Mouse (Mus musculus) kidney, embryonic 14.5 days (tissue): Measurements from ENCODE around the gene 1700037H04Rik. TPM values are rescaled to one million over a fixed set of nuclear protein-coding genes. Genes with fewer than 3 reads are reported as not detected.

Experiments used
- ATAC-seq: fragments of 200-750 bp; cut with Nextera tagmentation; 2 replicates; pipeline ENCODE4 v1.8.0; 2017; ENCODE audit warnings: moderate number of reproducible peaks, mild to moderate bottlenecking, moderate TSS enrichment, moderate library complexity; ENCODE audit not compliant: low FRiP score, low TSS enrichment
- H3K27ac ChIP-seq: fragments of 300-500 bp; sonication (generic); 2 replicates; pipeline ENCODE4 v1.5.1; 2014; ENCODE audit warnings: low read depth, mild to moderate bottlenecking, low read length, moderate library complexity, mixed read lengths
- H3K27me3 ChIP-seq: fragments of 300-500 bp; sonication (generic); 2 replicates; pipeline ENCODE4 v1.6.1; 2014; ENCODE audit warnings: mild to moderate bottlenecking, low read length; ENCODE audit not compliant: control insufficient read depth, insufficient read depth
- H3K36me3 ChIP-seq: fragments of 300-500 bp; sonication (generic); 2 replicates; pipeline ENCODE4 v1.6.1; 2014; ENCODE audit warnings: low read length, mixed read lengths; ENCODE audit not compliant: control insufficient read depth, insufficient read depth
- H3K4me1 ChIP-seq: fragments of 300-500 bp; sonication (generic); 2 replicates; pipeline ENCODE4 v1.6.1; 2014; ENCODE audit warnings: low read length, mixed read lengths; ENCODE audit not compliant: control insufficient read depth, insufficient read depth
- H3K4me2 ChIP-seq: fragments of 300-500 bp; sonication (generic); replicated peaks from 2 replicates; pipeline ENCODE4 v1.6.1; 2014; ENCODE audit warnings: low read depth, mild to moderate bottlenecking, low read length
- H3K4me3 ChIP-seq: fragments of 300-500 bp; sonication (generic); 2 replicates; pipeline ENCODE4 v1.5.1; 2014; ENCODE audit warnings: mild to moderate bottlenecking, low read length
- H3K9ac ChIP-seq: fragments of 300-500 bp; sonication (generic); 2 replicates; pipeline ENCODE4 v1.6.1; 2014; ENCODE audit warnings: low read depth, mild to moderate bottlenecking, low read length, moderate library complexity
- H3K9me3 ChIP-seq: fragments of 300-500 bp; sonication (generic); 2 replicates; pipeline ENCODE4 v1.6.1; 2016; ENCODE audit warnings: low read length; ENCODE audit not compliant: control insufficient read depth
- WGBS: fragments of 180-500 bp; shearing (Covaris S2); extraction: QIAGEN DNeasy Blood & Tissue Kit; methylation state at CpG from one replicate; pipeline ENCODE4 v1.1.7; 2014; 5-methylcytosine and 5-hydroxymethylcytosine counted together
- polyA plus RNA-seq: library from polyadenylated mRNA; unstranded; fragments of >200 nt; fragmentation: Nextera tagmentation; extraction: Ambion mirVana; gene quantifications from 2 replicates; pipeline ENCODE4 v1.2.1, GENCODE M21; 2014

1700037H04Rik gene
- polyA plus RNA-seq, 1 experiment from 2014 or later, result 101 TPM

- peak overlapping the region; percentile 68 for H3K9ac ChIP-seq
Measured at GRCm38 (mm10) chr2:131186343-131186742, 26.5 kb upstream of the 1700037H04Rik start.

GRCm38 (mm10) chr2:131179990-131180587, 20.2 kb upstream of the 1700037H04Rik start, which contains the start of gene Cenpb:
Cenpb (minus strand) TSS chr2:131180067.
- Histone ChIP-seq H3K27ac (peak within 1 kb of the TSS; percentile 78), H3K4me1 (peaks cover 38% of the 10 kb centered on the region), H3K27me3 (no peaks in the 10 kb centered on the region), H3K4me3 (peak within 1 kb of the TSS; percentile 75), H3K9me3 (no peaks in the 10 kb centered on the region), H3K4me2 (peak within 1 kb of the TSS; percentile 97), H3K9ac (peak within 1 kb of the TSS; percentile 90), H3K36me3 (peaks cover 12% of the 10 kb centered on the region; the same call in 1 of the 2 replicates)
- 6% methylated on average over 24 of the region's 57 CpGs for WGBS
- peak; percentile 87 for ATAC-seq

More at GRCm38 (mm10) chr2:131186343-131186742, 26.5 kb upstream of the 1700037H04Rik start:
- peaks cover 3% of the 10 kb centered on the region; the same call in 1 of the 2 replicates for H3K27me3 ChIP-seq
- ATAC-seq, result no peak
- H3K4me1 ChIP-seq, result peaks cover 37% of the 10 kb centered on the region
- H3K36me3 ChIP-seq, result peaks cover 2% of the 10 kb centered on the region; the same call in 1 of the 2 replicates
- H3K27ac ChIP-seq, result peak overlapping the region; percentile 38; the same call in 1 of the 2 replicates
- H3K4me3 ChIP-seq, result peak overlapping the region; percentile 64
- H3K4me2 ChIP-seq, result peak overlapping the region; percentile 82
- WGBS, result 2% methylated on average over 14 of the region's 14 CpGs
- no peaks in the 10 kb centered on the region for H3K9me3 ChIP-seq

GRCm38 (mm10) chr2:131179246-131179886, 19.5 kb upstream of the 1700037H04Rik start:
- Histone ChIP-seq H3K9me3 (no peaks in the 10 kb centered on the region), H3K4me3 (peak overlapping the region; percentile 75), H3K27ac (peak overlapping the region; percentile 65; the same call in 1 of the 2 replicates), H3K9ac (peak overlapping the region; percentile 90), H3K4me1 (peaks cover 42% of the 10 kb centered on the region), H3K27me3 (no peaks in the 10 kb centered on the region), H3K4me2 (peak overlapping the region; percentile 97), H3K36me3 (peaks cover 12% of the 10 kb centered on the region; the same call in 1 of the 2 replicates)
- under 1% methylated on average over 61 of the region's 67 CpGs for WGBS
- ATAC-seq, result peak; percentile 56

- H3K27ac ChIP-seq, result no peak overlapping the region; the same call in 1 of the 2 replicates
- H3K27me3 ChIP-seq, result 0 out of 2 replicates have a peak, but pooled peaks cover 5% of the 10 kb centered on the region
- H3K9me3 ChIP-seq, result no peaks in the 10 kb centered on the region
- H3K9ac ChIP-seq, result peak overlapping the region; percentile 90
- ATAC-seq, result no peak
- H3K4me1 ChIP-seq, result peaks cover 42% of the 10 kb centered on the region
- peak overlapping the region; percentile 97 for H3K4me2 ChIP-seq
- WGBS, result 32% methylated on average over 26 of the region's 26 CpGs
- H3K36me3 ChIP-seq, result peaks cover 12% of the 10 kb centered on the region; the same call in 1 of the 2 replicates
- H3K4me3 ChIP-seq, result peak overlapping the region; percentile 75
Measured at GRCm38 (mm10) chr2:131178828-131179245, 19.0 kb upstream of the 1700037H04Rik start.

- 81% methylated on average over 9 of the region's 9 CpGs for WGBS
- ATAC-seq, result no peak
- Histone ChIP-seq H3K4me1 (peaks cover 42% of the 10 kb centered on the region), H3K27me3 (peaks cover 13% of the 10 kb centered on the region), H3K9ac (peak overlapping the region; percentile 90; the same call in 1 of the 2 replicates), H3K36me3 (peaks cover 12% of the 10 kb centered on the region; the same call in 1 of the 2 replicates), H3K27ac (no peak overlapping the region), H3K9me3 (no peaks in the 10 kb centered on the region), H3K4me2 (peak overlapping the region; percentile 97), H3K4me3 (peak overlapping the region; percentile 75)
Measured at GRCm38 (mm10) chr2:131177932-131178331, 18.1 kb upstream of the 1700037H04Rik start.

- H3K4me2 ChIP-seq, result no peak overlapping the region; the same call in 1 of the 2 replicates
- H3K4me1 ChIP-seq, result peaks cover 43% of the 10 kb centered on the region
- H3K27ac ChIP-seq, result no peak overlapping the region; the same call in 1 of the 2 replicates
- 56% methylated on average over 5 of the region's 5 CpGs for whole genome bisulfite sequencing
- H3K9me3 ChIP-seq, result no peaks in the 10 kb centered on the region
- no peak overlapping the region for H3K4me3 ChIP-seq
- H3K27me3 ChIP-seq, result peaks cover 25% of the 10 kb centered on the region
- no peak for ATAC-seq
- no peak overlapping the region for H3K9ac ChIP-seq
- peaks cover 12% of the 10 kb centered on the region; the same call in 1 of the 2 replicates for H3K36me3 ChIP-seq
Measured at GRCm38 (mm10) chr2:131176491-131176890, 16.6 kb upstream of the 1700037H04Rik start.

- Histone ChIP-seq H3K4me2 (no peak overlapping the region), H3K9me3 (no peaks in the 10 kb centered on the region), H3K9ac (no peak overlapping the region), H3K4me3 (no peak overlapping the region), H3K36me3 (peaks cover 12% of the 10 kb centered on the region; the same call in 1 of the 2 replicates), H3K4me1 (peaks cover 46% of the 10 kb centered on the region), H3K27me3 (peaks cover 31% of the 10 kb centered on the region), H3K27ac (no peak overlapping the region; the same call in 1 of the 2 replicates)
- 94% methylated on average over 1 of the region's 1 CpGs for WGBS
- ATAC-seq, result no peak
Measured at GRCm38 (mm10) chr2:131175945-131176309, 16.0 kb upstream of the 1700037H04Rik start.

- no peak overlapping the region; the same call in 1 of the 2 replicates for H3K27ac ChIP-seq
- H3K36me3 ChIP-seq, result peaks cover 12% of the 10 kb centered on the region; the same call in 1 of the 2 replicates
- no peak for ATAC-seq
- H3K4me3 ChIP-seq, result no peak overlapping the region
- H3K27me3 ChIP-seq, result peaks cover 36% of the 10 kb centered on the region
- no peak overlapping the region for H3K4me2 ChIP-seq
- WGBS, result 70% methylated on average over 3 of the region's 3 CpGs
- no peaks in the 10 kb centered on the region for H3K9me3 ChIP-seq
- no peak overlapping the region for H3K9ac ChIP-seq
- H3K4me1 ChIP-seq, result peaks cover 46% of the 10 kb centered on the region
Measured at GRCm38 (mm10) chr2:131175286-131175944, 15.5 kb upstream of the 1700037H04Rik start.
